46 mouse cellular contexts compared by ENCODE assay signal in genomic region chr7:131306733-131307132, GRCm38 (mm10). TPM values are rescaled to one million over a fixed set of nuclear protein-coding genes. Genes with fewer than 3 reads are reported as not detected.
"Had no signal": no experiment of that assay in that cellular context is flagged by ENCODE, and none has a peak within 500 bp of the region (broad histone marks: within the 10 kb centered on the region; RNA-seq: fewer than 3 reads in every experiment).

No protein-coding gene starts in this region.

- H3K4me3 ChIP-seq: left cerebral cortex, adult 2 months; limb, embryonic 10.5 days; limb, embryonic 12.5 days; limb, embryonic 13.5 days; limb, embryonic 15.5 days; liver, embryonic 12.5 days; liver, embryonic 13.5 days; liver, embryonic 15.5 days; lung, embryonic 15.5 days; midbrain, embryonic 10.5 days; midbrain, embryonic 12.5 days; midbrain, embryonic 13.5 days; midbrain, embryonic 15.5 days; myocyte; neural tube, embryonic 12.5 days; neural tube, embryonic 13.5 days had no signal

- H3K27ac ChIP-seq: left cerebral cortex, adult 2 months; limb, embryonic 10.5 days; limb, embryonic 12.5 days; limb, embryonic 13.5 days; limb, embryonic 15.5 days; liver, embryonic 12.5 days; liver, embryonic 13.5 days; liver, embryonic 14.5 days; liver, embryonic 15.5 days; lung, embryonic 15.5 days; macrophage; midbrain, embryonic 10.5 days; midbrain, embryonic 12.5 days; midbrain, embryonic 13.5 days; midbrain, embryonic 15.5 days; neural tube, embryonic 12.5 days; neural tube, embryonic 13.5 days had no signal

- H3K4me1 ChIP-seq: limb, embryonic 10.5 days; limb, embryonic 12.5 days; limb, embryonic 13.5 days; limb, embryonic 15.5 days; liver, embryonic 12.5 days; liver, embryonic 13.5 days; liver, embryonic 15.5 days; lung, embryonic 15.5 days; midbrain, embryonic 10.5 days; midbrain, embryonic 12.5 days; midbrain, embryonic 13.5 days; midbrain, embryonic 15.5 days; neural tube, embryonic 12.5 days; neural tube, embryonic 13.5 days had no signal

- H3K9ac ChIP-seq: limb, embryonic 12.5 days; limb, embryonic 13.5 days; limb, embryonic 15.5 days; liver, embryonic 12.5 days; liver, embryonic 13.5 days; liver, embryonic 14.5 days; liver, embryonic 15.5 days; liver, postnatal 0 days; lung, embryonic 14.5 days; lung, embryonic 15.5 days; midbrain, embryonic 12.5 days; midbrain, embryonic 13.5 days; midbrain, embryonic 15.5 days; neural tube, embryonic 12.5 days; neural tube, embryonic 13.5 days had no signal

- ATAC-seq: liver, embryonic 12.5 days; liver, postnatal 0 days; midbrain, embryonic 13.5 days; midbrain, embryonic 15.5 days; midbrain, embryonic 16.5 days had no signal

- H3K9me3 ChIP-seq: limb, embryonic 10.5 days; limb, embryonic 12.5 days; limb, embryonic 13.5 days; limb, embryonic 15.5 days; liver, embryonic 12.5 days; liver, embryonic 13.5 days; liver, embryonic 15.5 days; lung, embryonic 15.5 days; midbrain, embryonic 10.5 days; midbrain, embryonic 12.5 days; midbrain, embryonic 13.5 days; midbrain, embryonic 15.5 days; neural tube, embryonic 12.5 days; neural tube, embryonic 13.5 days had no signal

- H3K27me3 ChIP-seq: limb, embryonic 12.5 days; limb, embryonic 13.5 days; limb, embryonic 15.5 days; liver, embryonic 12.5 days; liver, embryonic 13.5 days; liver, embryonic 15.5 days; lung, embryonic 15.5 days; midbrain, embryonic 12.5 days; midbrain, embryonic 13.5 days; midbrain, embryonic 15.5 days; neural tube, embryonic 12.5 days; neural tube, embryonic 13.5 days had no signal

- DNase-seq: left cerebral cortex, postnatal 4 days; liver; liver, embryonic 13.5 days; liver, postnatal 0 days; lung, embryonic 14.5 days; lung, postnatal 10 days; lung, postnatal 14 days; midbrain, embryonic 14.5 days had no signal

- H3K36me3 ChIP-seq: limb, embryonic 10.5 days; limb, embryonic 12.5 days; limb, embryonic 13.5 days; limb, embryonic 15.5 days; liver, embryonic 12.5 days; liver, embryonic 13.5 days; liver, embryonic 15.5 days; lung, embryonic 15.5 days; midbrain, embryonic 10.5 days; midbrain, embryonic 12.5 days; midbrain, embryonic 13.5 days; midbrain, embryonic 15.5 days; neural tube, embryonic 12.5 days; neural tube, embryonic 13.5 days had no signal

- H3K4me2 ChIP-seq: limb, embryonic 12.5 days; limb, embryonic 13.5 days; limb, embryonic 15.5 days; liver, embryonic 11.5 days; liver, embryonic 12.5 days; liver, embryonic 13.5 days; liver, embryonic 15.5 days; lung, embryonic 14.5 days; lung, embryonic 15.5 days; midbrain, embryonic 11.5 days; midbrain, embryonic 12.5 days; midbrain, embryonic 13.5 days; midbrain, embryonic 15.5 days; neural tube, embryonic 12.5 days; neural tube, embryonic 13.5 days had no signal

RNA-seq across cellular contexts. Expression of gene Cuzd1, which starts 15.4 kb away (rescaled TPM):
- total RNA-seq: layer of hippocampus, postnatal 25 days; layer of hippocampus, postnatal 36 days; left cerebral cortex, adult 18-20 months; left cerebral cortex, adult 8-10 months; megakaryocyte progenitor cell, adult 5-6 weeks; megakaryocyte-erythroid progenitor cell, adult 5-6 weeks; midbrain, postnatal 0 days; monocyte, adult 5-6 weeks had no signal
- polyA plus RNA-seq: limb, embryonic 10.5 days; limb, embryonic 11.5 days; limb, embryonic 12.5 days; limb, embryonic 13.5 days; liver, adult 2 months; liver, embryonic 11.5 days; liver, embryonic 12.5 days; liver, embryonic 13.5 days; liver, embryonic 14.5 days; liver, embryonic 15.5 days; liver, embryonic 16.5 days; liver, postnatal 0 days; lung, embryonic 14.5 days; lung, embryonic 16.5 days; macrophage; midbrain, embryonic 10.5 days; midbrain, embryonic 11.5 days; midbrain, embryonic 12.5 days; midbrain, embryonic 13.5 days; midbrain, embryonic 14.5 days; midbrain, embryonic 15.5 days; midbrain, embryonic 16.5 days; myocyte; neural tube, embryonic 11.5 days; neural tube, embryonic 12.5 days; neural tube, embryonic 13.5 days had no signal

RNA-seq across cellular contexts. Expression of gene Fam24b, which starts 22.6 kb away (rescaled TPM):
- total RNA-seq: layer of hippocampus, postnatal 25 days; layer of hippocampus, postnatal 36 days; left cerebral cortex, adult 18-20 months; left cerebral cortex, adult 2 months; left cerebral cortex, adult 8-10 months; left cerebral cortex, postnatal 25 days; left cerebral cortex, postnatal 36 days; left cerebral cortex, postnatal 4 days; liver, adult 2 months; megakaryocyte progenitor cell, adult 5-6 weeks; megakaryocyte-erythroid progenitor cell, adult 5-6 weeks; midbrain, postnatal 0 days; monocyte, adult 5-6 weeks had no signal
- polyA plus RNA-seq: limb, embryonic 10.5 days; limb, embryonic 11.5 days; limb, embryonic 12.5 days; limb, embryonic 13.5 days; limb, embryonic 15.5 days; liver, embryonic 12.5 days; liver, embryonic 13.5 days; liver, embryonic 15.5 days; liver, embryonic 16.5 days; liver, postnatal 0 days; lung, embryonic 14.5 days; lung, embryonic 15.5 days; macrophage; midbrain, embryonic 10.5 days; midbrain, embryonic 11.5 days; midbrain, embryonic 12.5 days; midbrain, embryonic 14.5 days; midbrain, embryonic 15.5 days; midbrain, embryonic 16.5 days; midbrain, postnatal 0 days; myocyte; neural tube, embryonic 11.5 days; neural tube, embryonic 12.5 days; neural tube, embryonic 13.5 days had no signal

RNA-seq across cellular contexts. Expression of gene Fam24a, which starts 26.9 kb away (rescaled TPM):
- total RNA-seq: layer of hippocampus, postnatal 25 days; layer of hippocampus, postnatal 36 days; left cerebral cortex, adult 18-20 months; left cerebral cortex, adult 2 months; left cerebral cortex, adult 8-10 months; left cerebral cortex, postnatal 10 days; left cerebral cortex, postnatal 14 days; left cerebral cortex, postnatal 25 days; left cerebral cortex, postnatal 36 days; left cerebral cortex, postnatal 4 days; liver, adult 2 months; megakaryocyte progenitor cell, adult 5-6 weeks; megakaryocyte-erythroid progenitor cell, adult 5-6 weeks; midbrain, postnatal 0 days; monocyte, adult 5-6 weeks had no signal
- polyA plus RNA-seq: limb, embryonic 10.5 days; limb, embryonic 11.5 days; limb, embryonic 12.5 days; limb, embryonic 13.5 days; limb, embryonic 14.5 days; limb, embryonic 15.5 days; liver, adult 2 months; liver, embryonic 11.5 days; liver, embryonic 12.5 days; liver, embryonic 13.5 days; liver, embryonic 14.5 days; liver, embryonic 15.5 days; liver, embryonic 16.5 days; liver, postnatal 0 days; lung, embryonic 14.5 days; lung, embryonic 15.5 days; lung, embryonic 16.5 days; macrophage; midbrain, embryonic 10.5 days; midbrain, embryonic 11.5 days; midbrain, embryonic 12.5 days; midbrain, embryonic 13.5 days; midbrain, embryonic 15.5 days; midbrain, embryonic 16.5 days; midbrain, postnatal 0 days; myocyte; neural tube, embryonic 11.5 days; neural tube, embryonic 12.5 days; neural tube, embryonic 13.5 days had no signal
